Mouse (Mus musculus) embryonic facial prominence, embryonic 15.5 days (tissue): ENCODE results near the gene Parvg. TPM values are rescaled to one million over a fixed set of nuclear protein-coding genes. Genes with fewer than 3 reads are reported as not detected.

ENCODE experiments used
- ATAC-seq: fragments of 200-750 bp; cut with Nextera tagmentation; 2 replicates; pipeline ENCODE4 v1.8.0; 2017; ENCODE audit warnings: low read depth, moderate TSS enrichment; ENCODE audit not compliant: insufficient number of reproducible peaks, low FRiP score, low TSS enrichment
- H3K27ac ChIP-seq: fragments of 300-500 bp; sonication (generic); replicated peaks from 2 replicates; pipeline ENCODE4 v1.5.1; 2015; ENCODE audit warnings: mild to moderate bottlenecking, inconsistent platforms
- H3K27me3 ChIP-seq: fragments of 300-500 bp; sonication (generic); 2 replicates; pipeline ENCODE4 v1.6.1; 2015; ENCODE audit warnings: inconsistent platforms
- H3K36me3 ChIP-seq: fragments of 300-500 bp; sonication (generic); 2 replicates; pipeline ENCODE4 v1.6.1; 2015; ENCODE audit warnings: mild to moderate bottlenecking, inconsistent platforms
- H3K4me1 ChIP-seq: fragments of 300-500 bp; sonication (generic); 2 replicates; pipeline ENCODE4 v1.6.1; 2015; ENCODE audit warnings: inconsistent platforms
- H3K4me2 ChIP-seq: fragments of 300-500 bp; sonication (generic); replicated peaks from 2 replicates; pipeline ENCODE4 v1.6.1; 2015; ENCODE audit warnings: mild to moderate bottlenecking, inconsistent platforms
- H3K4me3 ChIP-seq: fragments of 300-500 bp; sonication (generic); replicated peaks from 2 replicates; pipeline ENCODE4 v1.5.1; 2015; ENCODE audit warnings: mild to moderate bottlenecking, inconsistent platforms
- H3K9ac ChIP-seq: fragments of 300-500 bp; sonication (generic); 2 replicates; pipeline ENCODE4 v1.6.1; 2015; ENCODE audit warnings: inconsistent platforms
- H3K9me3 ChIP-seq: fragments of 300-500 bp; sonication (generic); replicated peaks from 2 replicates; pipeline ENCODE4 v1.6.1; 2016; ENCODE audit warnings: inconsistent platforms
- WGBS: fragments of 180-500 bp; shearing (Covaris S2); methylation state at CpG from one replicate; pipeline ENCODE4 v1.1.7; 2015; 5-methylcytosine and 5-hydroxymethylcytosine counted together
- polyA plus RNA-seq: library from polyadenylated mRNA; unstranded; fragments of >200 nt; fragmentation: Nextera tagmentation; extraction: Ambion mirVana; gene quantifications from 2 replicates; pipeline ENCODE4 v1.2.1, GENCODE M21; 2015

Parvg gene
- polyA plus RNA-seq, 1 experiment from 2014 or later: 3.7 TPM

- H3K9me3 ChIP-seq: no peaks in the 10 kb centered on the region
- H3K36me3 ChIP-seq: no peaks in the 10 kb centered on the region
- no peak overlapping the region for H3K4me2 ChIP-seq
- H3K9ac ChIP-seq: no peak overlapping the region
- ATAC-seq: no peak
- H3K27me3 ChIP-seq: no peaks in the 10 kb centered on the region
- H3K4me1 ChIP-seq: peaks cover 13% of the 10 kb centered on the region; the same call in 1 of the 2 replicates
- 66% methylated on average over 10 of the region's 10 CpGs for WGBS
- no peak overlapping the region for H3K27ac ChIP-seq
- no peak overlapping the region for H3K4me3 ChIP-seq
Measured at GRCm38 (mm10) chr15:84328870-84329269, 5.0 kb downstream of the Parvg start.

- no peak overlapping the region for H3K27ac ChIP-seq
- no peak overlapping the region for H3K4me2 ChIP-seq
- WGBS: 88% methylated on average over 8 of the region's 8 CpGs
- peaks cover 13% of the 10 kb centered on the region; the same call in 1 of the 2 replicates for H3K4me1 ChIP-seq
- H3K27me3 ChIP-seq: no peaks in the 10 kb centered on the region
- no peak overlapping the region for H3K9ac ChIP-seq
- no peaks in the 10 kb centered on the region for H3K9me3 ChIP-seq
- H3K36me3 ChIP-seq: no peaks in the 10 kb centered on the region
- ATAC-seq: no peak
- H3K4me3 ChIP-seq: no peak overlapping the region
Measured at GRCm38 (mm10) chr15:84329940-84330339, 6.1 kb downstream of the Parvg start.

GRCm38 (mm10) chr15:84331066-84331612, 7.3 kb downstream of the Parvg start:
- Histone ChIP-seq H3K9me3 (no peaks in the 10 kb centered on the region), H3K9ac (no peak overlapping the region), H3K4me1 (0 out of 2 replicates have a peak, but pooled peaks cover 4% of the 10 kb centered on the region), H3K27me3 (no peaks in the 10 kb centered on the region), H3K4me3 (no peak overlapping the region), H3K27ac (no peak overlapping the region), H3K36me3 (no peaks in the 10 kb centered on the region), H3K4me2 (no peak overlapping the region)
- WGBS: 81% methylated on average over 4 of the region's 4 CpGs
- no peak for ATAC-seq

DNA sequence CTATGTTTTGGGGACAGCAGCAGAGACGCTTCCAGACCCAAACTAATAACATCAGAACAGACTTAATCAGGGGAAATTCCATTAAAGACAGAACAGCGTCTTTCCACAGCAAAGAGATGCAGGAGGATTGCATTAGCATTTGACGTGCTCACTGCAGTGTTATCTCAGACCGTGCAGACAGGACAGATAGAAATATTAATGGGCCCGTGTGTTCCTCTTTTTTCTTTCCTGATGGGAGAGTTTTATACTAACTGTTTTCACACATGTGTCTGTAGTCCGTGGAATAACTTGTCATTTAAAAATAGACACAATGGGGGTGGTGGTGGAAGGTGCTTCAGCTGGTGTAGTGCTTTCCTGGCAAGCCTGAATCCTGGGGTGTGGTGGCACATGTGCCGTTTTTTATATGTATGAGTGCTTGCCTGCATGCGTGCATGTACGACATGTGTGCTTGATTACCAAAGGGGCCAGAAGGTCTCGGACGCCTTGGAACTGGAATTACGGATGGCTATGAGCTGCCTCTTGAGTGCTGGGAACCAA, 12.5 kb downstream of the Parvg start:
- Histone ChIP-seq H3K4me3 (no peak overlapping the region), H3K27me3 (no peaks in the 10 kb centered on the region), H3K27ac (no peak overlapping the region), H3K9me3 (no peaks in the 10 kb centered on the region), H3K4me2 (no peak overlapping the region), H3K9ac (no peak overlapping the region), H3K4me1 (no peaks in the 10 kb centered on the region), H3K36me3 (no peaks in the 10 kb centered on the region)
- 43% methylated on average over 12 of the region's 12 CpGs for WGBS
- ATAC-seq: no peak

DNA sequence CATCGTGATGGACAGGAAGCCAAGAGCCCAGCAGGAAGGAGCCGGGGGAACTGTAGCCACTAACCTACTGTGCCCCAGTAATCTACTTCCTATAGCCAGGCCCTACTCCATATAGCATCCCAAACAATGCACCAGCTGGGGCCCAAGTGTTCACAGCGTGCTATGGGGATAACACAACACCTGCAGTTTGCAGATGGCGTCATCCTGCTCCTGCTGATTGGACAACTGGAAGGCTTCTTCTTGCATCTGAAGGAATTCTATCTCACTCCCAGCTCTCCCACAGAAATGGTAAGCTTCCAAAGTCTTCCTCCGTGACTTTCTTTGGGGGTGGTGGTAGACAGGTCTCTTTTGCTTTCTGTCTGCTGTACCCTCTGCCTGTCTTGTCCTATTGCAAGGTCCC, 13.8 kb downstream of the Parvg start:
- Histone ChIP-seq H3K4me2 (no peak overlapping the region), H3K27me3 (no peaks in the 10 kb centered on the region), H3K9ac (no peak overlapping the region), H3K36me3 (no peaks in the 10 kb centered on the region), H3K4me3 (no peak overlapping the region), H3K9me3 (no peaks in the 10 kb centered on the region), H3K4me1 (no peaks in the 10 kb centered on the region), H3K27ac (no peak overlapping the region)
- WGBS: 74% methylated on average over 5 of the region's 5 CpGs
- ATAC-seq: no peak

- peaks cover 13% of the 10 kb centered on the region for H3K4me1 ChIP-seq
- no peak overlapping the region for H3K4me3 ChIP-seq
- 45% methylated on average over 2 of the region's 2 CpGs for WGBS
- H3K27ac ChIP-seq: no peak overlapping the region
- no peak overlapping the region for H3K4me2 ChIP-seq
- H3K9me3 ChIP-seq: no peaks in the 10 kb centered on the region
- no peaks in the 10 kb centered on the region for H3K27me3 ChIP-seq
- ATAC-seq: no peak
- no peak overlapping the region for H3K9ac ChIP-seq
- no peaks in the 10 kb centered on the region for H3K36me3 ChIP-seq
Measured at GRCm38 (mm10) chr15:84340926-84341325, 17.1 kb downstream of the Parvg start.

- Histone ChIP-seq H3K9me3 (no peaks in the 10 kb centered on the region), H3K4me3 (no peak overlapping the region), H3K27ac (no peak overlapping the region), H3K4me1 (peaks cover 24% of the 10 kb centered on the region), H3K36me3 (no peaks in the 10 kb centered on the region), H3K9ac (no peak overlapping the region), H3K27me3 (no peaks in the 10 kb centered on the region), H3K4me2 (no peak overlapping the region)
- WGBS: 92% methylated on average over 4 of the region's 4 CpGs
- no peak for ATAC-seq
Measured at GRCm38 (mm10) chr15:84348769-84349168, 24.9 kb downstream of the Parvg start.

- H3K9me3 ChIP-seq: no peaks in the 10 kb centered on the region
- WGBS: 62% methylated on average over 14 of the region's 14 CpGs
- no peak for ATAC-seq
Measured at GRCm38 (mm10) chr15:84349915-84350738, 26.3 kb downstream of the Parvg start.

DNA sequence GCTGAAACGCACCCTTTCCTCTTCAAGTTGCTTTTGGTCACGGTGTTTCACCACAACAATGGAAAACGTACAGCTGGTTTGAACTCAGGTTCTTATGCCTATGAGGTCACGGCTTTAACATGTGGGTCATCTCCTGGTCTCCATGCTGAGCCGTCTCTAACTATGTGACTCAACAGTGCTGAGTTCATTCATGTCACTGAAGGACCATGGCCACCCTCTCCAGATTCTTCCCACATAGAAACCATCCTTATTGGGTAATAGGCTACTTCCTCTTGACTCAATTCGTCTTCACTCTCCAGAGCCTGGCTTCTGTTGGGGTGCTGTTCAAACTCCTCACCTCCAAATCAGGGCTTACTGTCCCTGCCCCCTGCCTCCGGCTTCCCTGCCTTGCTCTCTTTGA, 27.5 kb downstream of the Parvg start:
- H3K4me2 ChIP-seq: no peak overlapping the region
- no peaks in the 10 kb centered on the region for H3K9me3 ChIP-seq
- no peak overlapping the region for H3K27ac ChIP-seq

More at GRCm38 (mm10) chr15:84349915-84350738, 26.3 kb downstream of the Parvg start:
- Histone ChIP-seq H3K36me3 (no peaks in the 10 kb centered on the region), H3K9ac (no peak overlapping the region), H3K27ac (no peak overlapping the region), H3K27me3 (no peaks in the 10 kb centered on the region), H3K4me2 (no peak overlapping the region), H3K4me1 (peaks cover 15% of the 10 kb centered on the region), H3K4me3 (no peak overlapping the region)

DNA sequence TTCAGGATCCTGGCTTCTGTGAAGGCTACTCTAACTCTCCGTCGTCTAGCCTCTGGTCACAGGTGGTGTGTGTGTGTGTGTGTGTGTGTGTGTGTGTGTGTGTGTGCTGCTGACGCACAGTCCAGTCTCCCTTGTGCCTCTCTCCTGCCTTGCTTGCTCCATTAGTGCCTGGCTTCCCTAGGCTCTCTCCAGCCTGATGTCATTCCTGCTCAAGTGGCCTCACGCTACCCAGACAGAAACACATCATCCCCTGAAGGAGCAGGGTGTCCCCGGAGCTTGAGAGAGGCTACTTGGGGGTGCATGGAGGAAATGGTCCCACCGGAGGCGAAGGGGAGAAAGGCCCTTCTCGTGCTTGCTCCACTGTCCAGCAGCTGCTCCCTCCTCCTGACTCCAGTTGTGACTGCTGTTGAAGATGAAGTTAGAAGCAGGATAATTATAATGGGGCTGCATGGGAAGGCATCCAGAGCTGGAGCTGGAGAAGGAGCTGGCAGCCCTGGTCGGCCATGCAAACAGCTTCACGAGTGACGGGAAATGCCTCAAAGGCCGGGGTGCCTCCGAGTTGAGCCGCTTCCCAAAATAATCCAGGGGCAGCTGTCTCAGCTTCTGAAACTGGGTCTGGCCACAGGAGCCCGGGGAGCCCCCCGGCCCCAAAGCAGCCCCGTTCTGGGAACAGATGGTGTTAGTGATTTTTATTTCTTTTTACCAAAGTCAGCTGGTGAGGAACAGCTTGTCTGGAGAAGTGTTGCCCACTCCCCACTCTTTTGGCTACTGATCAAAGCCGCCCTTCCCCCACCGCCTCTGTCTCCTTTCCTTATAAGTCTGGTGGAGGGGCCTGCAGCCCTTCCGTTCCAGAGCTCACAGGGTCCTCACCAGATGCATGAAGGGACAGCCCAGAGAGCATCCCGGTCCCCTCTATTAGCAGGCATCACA, 28.4 kb downstream of the Parvg start:
- peak overlapping the region; percentile 29; the same call in 1 of the 2 replicates for H3K27ac ChIP-seq
- H3K4me2 ChIP-seq: no peak overlapping the region
- peaks cover 11% of the 10 kb centered on the region for H3K4me1 ChIP-seq
- no peak overlapping the region for H3K9ac ChIP-seq
- H3K9me3 ChIP-seq: no peaks in the 10 kb centered on the region
- ATAC-seq: no peak
- WGBS: 46% methylated on average over 21 of the region's 21 CpGs
- H3K4me3 ChIP-seq: no peak overlapping the region
- no peaks in the 10 kb centered on the region for H3K36me3 ChIP-seq
- no peaks in the 10 kb centered on the region for H3K27me3 ChIP-seq

More for the DNA sequence above, 27.5 kb downstream of the Parvg start:
- 83% methylated on average over 7 of the region's 7 CpGs for WGBS
- H3K27me3 ChIP-seq: no peaks in the 10 kb centered on the region
- no peak overlapping the region for H3K4me3 ChIP-seq
- ATAC-seq: no peak
- peaks cover 11% of the 10 kb centered on the region for H3K4me1 ChIP-seq
- no peaks in the 10 kb centered on the region for H3K36me3 ChIP-seq
- H3K9ac ChIP-seq: no peak overlapping the region

GRCm38 (mm10) chr15:84355081-84355480, 31.3 kb downstream of the Parvg start:
- ATAC-seq: no peak
- Histone ChIP-seq H3K4me2 (no peak overlapping the region), H3K9ac (no peak overlapping the region), H3K36me3 (no peaks in the 10 kb centered on the region), H3K4me1 (peaks cover 13% of the 10 kb centered on the region), H3K27me3 (no peaks in the 10 kb centered on the region), H3K9me3 (no peaks in the 10 kb centered on the region), H3K27ac (no peak overlapping the region), H3K4me3 (no peak overlapping the region)
- 65% methylated on average over 5 of the region's 5 CpGs for WGBS
